Mouse (Mus musculus) NIH3T3 (cell line): ENCODE measurements at regions not wholly inside any gene's neighbourhood (a gene's known extent, or its start where the extent isn't known, plus 50 kb on each side); places are given as distances from the start of the nearest gene placed in this dataset.
"Not testable (repeated sequence)": the region's sequence is repeated elsewhere in the genome, so short reads cannot be mapped to it uniquely, and the experiment has no call there.

Experiments used
- DNase-seq: peaks from one replicate; pipeline ENCODE4 v3.0.0-alpha.2; 2012; ENCODE audit warnings: low read depth

GRCm38 (mm10) chr14:71654785-71655627 is 836.6 kb downstream of the Gm9195 start:
- no peak for DNase-seq

- no peak for DNase-seq
Measured at GRCm38 (mm10) chr14:71642536-71642935, 849.1 kb downstream of the Gm9195 start.

- no peak for DNase-seq
Measured at GRCm38 (mm10) chr14:71639083-71639482, 852.6 kb downstream of the Gm9195 start.

- DNase-seq: no peak
Measured at GRCm38 (mm10) chr14:71635091-71635490, 856.5 kb downstream of the Gm9195 start.

GRCm38 (mm10) chr14:71609698-71610301 is 881.8 kb downstream of the Gm9195 start:
- DNase-seq: no peak

GRCm38 (mm10) chr14:71603710-71604109 is 887.9 kb downstream of the Gm9195 start:
- no peak for DNase-seq

- no peak for DNase-seq
Measured at GRCm38 (mm10) chr14:71597859-71598258, 893.8 kb downstream of the Gm9195 start.

- DNase-seq: no peak
Measured at GRCm38 (mm10) chr14:71588694-71589240, 902.9 kb downstream of the Gm9195 start.

- no peak for DNase-seq
Measured at GRCm38 (mm10) chr14:71588006-71588405, 903.6 kb downstream of the Gm9195 start.

- peak; percentile 2 for DNase-seq
Measured at GRCm38 (mm10) chr14:71564816-71565215, 926.8 kb downstream of the Gm9195 start.

- DNase-seq: no peak
Measured at GRCm38 (mm10) chr14:71561906-71562305, 929.7 kb downstream of the Gm9195 start.

GRCm38 (mm10) chr14:71554324-71554723 is 937.3 kb downstream of the Gm9195 start:
- not testable (repeated sequence) for DNase-seq

- DNase-seq: no peak
Measured at GRCm38 (mm10) chr14:71543580-71543979, 943.9 kb upstream of the Fam160b2 start.

- DNase-seq: no peak
Measured at GRCm38 (mm10) chr14:71532074-71532659, 932.5 kb upstream of the Fam160b2 start.

GRCm38 (mm10) chr14:71531298-71531697 is 931.7 kb upstream of the Fam160b2 start:
- no peak for DNase-seq

GRCm38 (mm10) chr14:71530421-71530820 is 930.8 kb upstream of the Fam160b2 start:
- peak; percentile 35 for DNase-seq

- no peak for DNase-seq
Measured at GRCm38 (mm10) chr14:71518541-71518940, 918.9 kb upstream of the Fam160b2 start.

GRCm38 (mm10) chr14:71500851-71501250 is 901.2 kb upstream of the Fam160b2 start:
- DNase-seq: no peak

GRCm38 (mm10) chr14:71491201-71491600 is 891.6 kb upstream of the Fam160b2 start:
- no peak for DNase-seq

GRCm38 (mm10) chr14:71486176-71486970 is 886.7 kb upstream of the Fam160b2 start:
- no peak for DNase-seq

- no peak for DNase-seq
Measured at GRCm38 (mm10) chr14:71475656-71476055, 876.0 kb upstream of the Fam160b2 start.

- no peak for DNase-seq
Measured at GRCm38 (mm10) chr14:71473907-71474306, 874.3 kb upstream of the Fam160b2 start.
